Mouse (Mus musculus) retina, postnatal 1 day (tissue): ENCODE data around the gene Shc1.

Experiments used
- DNase-seq: peaks from one replicate; pipeline ENCODE4 v3.0.0-alpha.2; 2012

The Shc1 gene

GRCm38 (mm10) chr3:89454401-89455177, 36.3 kb downstream of the Shc1 start, which contains the start of gene Pmvk:
Gene Pmvk, plus strand, starts transcription at chr3:89454541.
- DNase-seq, result peak; percentile 44

GRCm38 (mm10) chr3:89455786-89456285, 37.6 kb downstream of the Shc1 start:
- DNase-seq, result no peak

- DNase-seq, result peak; percentile 80
These were observed 38.8 kb downstream of the Shc1 start for GRCm38 (mm10) chr3:89456726-89457665.

- DNase-seq, result no peak
These were observed 40.2 kb downstream of the Shc1 start for GRCm38 (mm10) chr3:89458372-89458964.

GRCm38 (mm10) chr3:89458965-89459807, 40.9 kb downstream of the Shc1 start:
- DNase-seq, result peak; percentile 92

GRCm38 (mm10) chr3:89468268-89468667, 50.0 kb downstream of the Shc1 start:
- no peak for DNase-seq

- DNase-seq, result no peak
These were observed 54.0 kb downstream of the Shc1 start for GRCm38 (mm10) chr3:89472280-89472679.

- no peak for DNase-seq
These were observed 55.6 kb downstream of the Shc1 start for GRCm38 (mm10) chr3:89473838-89474237.

GRCm38 (mm10) chr3:89479055-89479454, 60.8 kb downstream of the Shc1 start:
- DNase-seq, result no peak
